Mouse (Mus musculus) hindbrain, postnatal 0 days (tissue): Measurements from ENCODE around the gene Dpy19l3. TPM values are rescaled to one million over a fixed set of nuclear protein-coding genes. Genes with fewer than 3 reads are reported as not detected.

ENCODE experiments used
- ATAC-seq: fragments of 200-750 bp; cut with Nextera tagmentation; 2 replicates; pipeline ENCODE4 v1.8.0; 2017; ENCODE audit warnings: mild to moderate bottlenecking, moderate TSS enrichment, moderate library complexity
- DNase-seq: peaks from one replicate; pipeline ENCODE4 v3.0.0-alpha.2; 2015; ENCODE audit warnings: low spot score
- H3K27ac ChIP-seq: fragments of 300-500 bp; sonication (generic); 2 replicates; pipeline ENCODE4 v1.5.1; 2014; ENCODE audit warnings: mild to moderate bottlenecking
- H3K27me3 ChIP-seq: fragments of 300-500 bp; sonication (generic); 2 replicates; pipeline ENCODE4 v1.6.1; 2014; ENCODE audit warnings: low read length, mixed read lengths; ENCODE audit not compliant: insufficient read depth
- H3K36me3 ChIP-seq: fragments of 300-500 bp; sonication (generic); 2 replicates; pipeline ENCODE4 v1.6.1; 2014; ENCODE audit warnings: low read length, mixed read lengths; ENCODE audit not compliant: insufficient read depth
- H3K4me1 ChIP-seq: fragments of 300-500 bp; sonication (generic); 2 replicates; pipeline ENCODE4 v1.6.1; 2014; ENCODE audit warnings: antibody characterized with exemption, low read length, mixed read lengths; ENCODE audit not compliant: insufficient read depth
- H3K4me2 ChIP-seq: fragments of 300-500 bp; sonication (generic); 2 replicates; pipeline ENCODE4 v1.6.1; 2014; ENCODE audit warnings: low read depth, mild to moderate bottlenecking, low read length, moderate library complexity, mixed read lengths
- H3K4me3 ChIP-seq: fragments of 300-500 bp; sonication (generic); 2 replicates; pipeline ENCODE4 v1.5.1; 2014; ENCODE audit warnings: low read length
- H3K9ac ChIP-seq: fragments of 300-500 bp; sonication (generic); replicated peaks from 2 replicates; pipeline ENCODE4 v1.6.1; 2014; ENCODE audit warnings: mild to moderate bottlenecking, low read length, moderate library complexity, mixed read lengths
- H3K9me3 ChIP-seq: fragments of 300-500 bp; sonication (generic); 2 replicates; pipeline ENCODE4 v1.6.1; 2016; ENCODE audit warnings: low read length, mixed read lengths
- CTCF ChIP-seq: IDR thresholded peaks from 2 replicates; pipeline ENCODE4 v1.5.1; 2016; ENCODE audit warnings: antibody characterized with exemption, control low read depth, low read depth
- WGBS: fragments of 180-500 bp; shearing (Covaris S2); extraction: QIAGEN DNeasy Blood & Tissue Kit; methylation state at CpG from one replicate; pipeline ENCODE4 v1.1.7; 2014; 5-methylcytosine and 5-hydroxymethylcytosine counted together
- polyA plus RNA-seq: library from polyadenylated mRNA; unstranded; fragments of >200 nt; fragmentation: Nextera tagmentation; extraction: Ambion mirVana; gene quantifications from 2 replicates; pipeline ENCODE4 v1.2.1, GENCODE M21; 2015
- total RNA-seq: library from RNA; depleted of rRNA; stranded (reverse); fragments of >200 nt; gene quantifications from 2 replicates; pipeline ENCODE4 v1.2.3, GENCODE M21; 2014

The Dpy19l3 gene
- total and polyA plus RNA-seq, 2 experiments from 2014 or later: 32.1 to 36.9 TPM

DNA sequence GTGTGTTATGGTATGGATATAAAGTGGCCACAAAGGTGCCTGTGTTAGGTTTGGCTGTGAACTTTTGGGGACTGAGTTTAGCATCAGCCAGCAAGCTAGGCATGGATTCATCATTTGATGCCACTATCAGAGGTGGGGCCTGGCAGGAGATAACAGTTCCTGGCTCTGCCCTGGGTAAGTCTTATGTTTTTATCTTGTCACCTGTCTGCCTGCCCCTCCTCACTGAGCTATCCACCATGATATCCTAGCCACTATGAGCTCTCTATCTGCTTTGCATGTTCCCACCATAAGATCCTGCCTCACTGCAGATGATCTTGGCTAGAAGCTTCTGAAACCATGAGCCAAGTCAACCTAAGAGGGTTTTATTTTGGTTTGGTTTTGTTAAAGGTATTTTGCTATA, 16.9 kb upstream of the Dpy19l3 start:
- no peak overlapping the region for H3K9ac ChIP-seq
- no peaks in the 10 kb centered on the region for H3K4me1 ChIP-seq
- ATAC-seq (no peak), DNase-seq (no peak)
- no peak overlapping the region for H3K27ac ChIP-seq
- no peaks in the 10 kb centered on the region for H3K27me3 ChIP-seq
- H3K9me3 ChIP-seq: no peaks in the 10 kb centered on the region
- no peak overlapping the region for H3K4me3 ChIP-seq
- peaks cover 36% of the 10 kb centered on the region for H3K36me3 ChIP-seq
- no peak overlapping the region for H3K4me2 ChIP-seq
- no peak for TF ChIP-seq CTCF

GRCm38 (mm10) chr7:35770122-35770521, 15.9 kb upstream of the Dpy19l3 start:
- Histone ChIP-seq H3K9me3 (no peaks in the 10 kb centered on the region), H3K9ac (no peak overlapping the region), H3K27me3 (no peaks in the 10 kb centered on the region), H3K4me3 (no peak overlapping the region), H3K4me2 (no peak overlapping the region), H3K27ac (no peak overlapping the region), H3K36me3 (peaks cover 26% of the 10 kb centered on the region), H3K4me1 (no peaks in the 10 kb centered on the region)
- ATAC-seq (no peak), DNase-seq (no peak)
- 91% methylated on average over 7 of the region's 7 CpGs for WGBS
- no peak for TF ChIP-seq CTCF

- Histone ChIP-seq H3K9ac (no peak overlapping the region), H3K27me3 (no peaks in the 10 kb centered on the region), H3K36me3 (no peaks in the 10 kb centered on the region), H3K4me3 (no peak overlapping the region), H3K9me3 (no peaks in the 10 kb centered on the region), H3K4me1 (no peaks in the 10 kb centered on the region), H3K27ac (no peak overlapping the region), H3K4me2 (no peak overlapping the region)
- no peak for DNase-seq
- no peak for TF ChIP-seq CTCF
- WGBS: 91% methylated on average over 11 of the region's 11 CpGs
- no peak for ATAC-seq
These were observed 10.2 kb upstream of the Dpy19l3 start for GRCm38 (mm10) chr7:35764461-35764860.

DNA sequence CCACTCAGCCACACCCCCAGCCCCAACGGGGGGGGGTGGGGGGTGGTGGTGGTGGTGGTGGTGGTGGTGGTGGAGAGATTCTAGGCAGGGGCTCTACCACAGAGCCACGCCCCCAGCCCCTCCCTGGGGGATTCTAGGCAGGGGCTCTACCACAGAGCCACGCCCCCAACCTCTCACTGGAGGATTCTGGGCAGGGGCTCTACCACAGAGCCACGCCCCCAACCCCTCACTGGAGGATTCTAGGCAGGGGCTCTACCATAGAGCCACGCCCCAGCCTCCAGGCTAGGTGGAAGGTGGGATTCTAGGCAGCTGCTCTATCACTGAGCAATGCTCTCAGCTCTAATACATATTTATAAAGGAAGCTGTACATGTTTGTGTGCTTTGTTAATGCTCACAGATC, 7.5 kb upstream of the Dpy19l3 start:
- ATAC-seq: peak; percentile 10; the same call in 1 of the 2 replicates

DNA sequence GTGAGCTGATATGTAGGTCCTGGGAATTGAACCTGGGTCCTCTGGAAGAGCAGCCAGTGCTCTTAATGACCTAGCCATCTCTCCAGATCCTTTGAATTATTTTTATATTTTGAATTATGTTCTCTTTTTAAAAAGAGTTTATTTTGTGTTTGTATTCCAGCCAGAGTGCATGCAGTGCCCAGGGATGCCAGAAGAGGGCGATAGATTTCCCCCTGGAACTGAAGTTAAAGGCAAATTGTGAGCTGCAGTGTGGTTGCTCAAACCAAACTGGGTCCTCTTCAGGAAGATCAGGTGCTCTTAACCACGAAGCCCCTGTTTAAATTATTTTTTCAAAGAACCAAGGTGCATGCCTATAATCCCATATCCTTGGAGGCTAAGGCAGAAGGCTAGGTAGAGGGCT, 5.3 kb upstream of the Dpy19l3 start:
- ATAC-seq (no peak), DNase-seq (peak; percentile 14)
- H3K4me3 ChIP-seq: no peak overlapping the region
- no peaks in the 10 kb centered on the region for H3K27me3 ChIP-seq
- no peak overlapping the region for H3K4me2 ChIP-seq
- peak; percentile 69 for TF ChIP-seq CTCF
- H3K36me3 ChIP-seq: no peaks in the 10 kb centered on the region
- no peaks in the 10 kb centered on the region for H3K9me3 ChIP-seq
- H3K9ac ChIP-seq: no peak overlapping the region
- H3K27ac ChIP-seq: no peak overlapping the region
- WGBS: 24% methylated on average over 2 of the region's 2 CpGs
- H3K4me1 ChIP-seq: no peaks in the 10 kb centered on the region

More for the DNA sequence above, 7.5 kb upstream of the Dpy19l3 start:
- H3K27me3 ChIP-seq: no peaks in the 10 kb centered on the region
- no peak overlapping the region for H3K9ac ChIP-seq
- no peak for TF ChIP-seq CTCF
- no peak overlapping the region for H3K27ac ChIP-seq
- H3K4me3 ChIP-seq: no peak overlapping the region
- H3K4me1 ChIP-seq: no peaks in the 10 kb centered on the region
- WGBS: 67% methylated on average over 5 of the region's 5 CpGs
- no peaks in the 10 kb centered on the region for H3K36me3 ChIP-seq
- H3K4me2 ChIP-seq: no peak overlapping the region
- H3K9me3 ChIP-seq: no peaks in the 10 kb centered on the region
- DNase-seq: no peak

GRCm38 (mm10) chr7:35756510-35757440, 2.5 kb upstream of the Dpy19l3 start:
- no peak overlapping the region for H3K4me3 ChIP-seq
- no peak overlapping the region for H3K9ac ChIP-seq
- H3K9me3 ChIP-seq: no peaks in the 10 kb centered on the region
- no peak for DNase-seq
- no peaks in the 10 kb centered on the region for H3K36me3 ChIP-seq
- no peaks in the 10 kb centered on the region for H3K27me3 ChIP-seq
- peak; percentile 48 for TF ChIP-seq CTCF
- no peak for ATAC-seq
- H3K4me1 ChIP-seq: peaks cover 2% of the 10 kb centered on the region; the same call in 1 of the 2 replicates
- H3K4me2 ChIP-seq: no peak overlapping the region
- no peak overlapping the region for H3K27ac ChIP-seq
- whole genome bisulfite sequencing: 43% methylated on average over 14 of the region's 14 CpGs

GRCm38 (mm10) chr7:35754886-35755168, 573 bp upstream of the Dpy19l3 start:
- H3K4me2 ChIP-seq: peak overlapping the region; percentile 99
- DNase-seq (no peak), ATAC-seq (no peak)
- peak overlapping the region; percentile 80; the same call in 1 of the 2 replicates for H3K9ac ChIP-seq
- H3K27me3 ChIP-seq: no peaks in the 10 kb centered on the region
- peak overlapping the region; percentile 97 for H3K4me3 ChIP-seq
- H3K27ac ChIP-seq: peak overlapping the region; percentile 74
- no peaks in the 10 kb centered on the region for H3K9me3 ChIP-seq
- no peak for TF ChIP-seq CTCF
- H3K36me3 ChIP-seq: no peaks in the 10 kb centered on the region
- 71% methylated on average over 4 of the region's 4 CpGs for WGBS
- H3K4me1 ChIP-seq: peaks cover 2% of the 10 kb centered on the region; the same call in 1 of the 2 replicates
